Mouse (Mus musculus) hindbrain, embryonic 15.5 days (tissue): ENCODE results near the gene Fermt2. TPM values are rescaled to one million over a fixed set of nuclear protein-coding genes. Genes with fewer than 3 reads are reported as not detected.
"Not testable (repeated sequence)": the region's sequence is repeated elsewhere in the genome, so short reads cannot be mapped to it uniquely, and the experiment has no call there.

Experiments
- ATAC-seq: fragments of 200-750 bp; cut with Nextera tagmentation; 2 replicates; pipeline ENCODE4 v1.8.0; 2017; ENCODE audit warnings: low read depth, moderate number of reproducible peaks, moderate TSS enrichment; ENCODE audit not compliant: low FRiP score
- H3K27ac ChIP-seq: fragments of 300-500 bp; sonication (generic); replicated peaks from 2 replicates; pipeline ENCODE4 v1.5.1; 2015; ENCODE audit warnings: mild to moderate bottlenecking, inconsistent platforms
- H3K27me3 ChIP-seq: fragments of 300-500 bp; sonication (generic); 2 replicates; pipeline ENCODE4 v1.6.1; 2015; ENCODE audit warnings: control low read depth, inconsistent platforms
- H3K36me3 ChIP-seq: fragments of 300-500 bp; sonication (generic); 2 replicates; pipeline ENCODE4 v1.6.1; 2015; ENCODE audit warnings: control low read depth, inconsistent platforms
- H3K4me1 ChIP-seq: fragments of 300-500 bp; sonication (generic); replicated peaks from 2 replicates; pipeline ENCODE4 v1.6.1; 2015; ENCODE audit warnings: control low read depth, inconsistent platforms
- H3K4me2 ChIP-seq: fragments of 300-500 bp; sonication (generic); 2 replicates; pipeline ENCODE4 v1.6.1; 2015; ENCODE audit warnings: moderate library complexity, mild to moderate bottlenecking, inconsistent platforms
- H3K4me3 ChIP-seq: fragments of 300-500 bp; sonication (generic); 2 replicates; pipeline ENCODE4 v1.5.1; 2015; ENCODE audit warnings: mild to moderate bottlenecking, inconsistent platforms
- H3K9ac ChIP-seq: fragments of 300-500 bp; sonication (generic); 2 replicates; pipeline ENCODE4 v1.6.1; 2015; ENCODE audit warnings: inconsistent platforms
- H3K9me3 ChIP-seq: fragments of 300-500 bp; sonication (generic); 2 replicates; pipeline ENCODE4 v1.6.1; 2016; ENCODE audit warnings: control low read depth, inconsistent platforms
- WGBS: fragments of 180-500 bp; shearing (Covaris S2); methylation state at CpG from one replicate; pipeline ENCODE4 v1.1.7; 2015; 5-methylcytosine and 5-hydroxymethylcytosine counted together
- polyA plus RNA-seq: library from polyadenylated mRNA; unstranded; fragments of >200 nt; fragmentation: Nextera tagmentation; extraction: Ambion mirVana; gene quantifications from 2 replicates; pipeline ENCODE4 v1.2.1, GENCODE M21; 2015

Gene Fermt2
- polyA plus RNA-seq, 1 experiment from 2014 or later, result 62.3 TPM

DNA sequence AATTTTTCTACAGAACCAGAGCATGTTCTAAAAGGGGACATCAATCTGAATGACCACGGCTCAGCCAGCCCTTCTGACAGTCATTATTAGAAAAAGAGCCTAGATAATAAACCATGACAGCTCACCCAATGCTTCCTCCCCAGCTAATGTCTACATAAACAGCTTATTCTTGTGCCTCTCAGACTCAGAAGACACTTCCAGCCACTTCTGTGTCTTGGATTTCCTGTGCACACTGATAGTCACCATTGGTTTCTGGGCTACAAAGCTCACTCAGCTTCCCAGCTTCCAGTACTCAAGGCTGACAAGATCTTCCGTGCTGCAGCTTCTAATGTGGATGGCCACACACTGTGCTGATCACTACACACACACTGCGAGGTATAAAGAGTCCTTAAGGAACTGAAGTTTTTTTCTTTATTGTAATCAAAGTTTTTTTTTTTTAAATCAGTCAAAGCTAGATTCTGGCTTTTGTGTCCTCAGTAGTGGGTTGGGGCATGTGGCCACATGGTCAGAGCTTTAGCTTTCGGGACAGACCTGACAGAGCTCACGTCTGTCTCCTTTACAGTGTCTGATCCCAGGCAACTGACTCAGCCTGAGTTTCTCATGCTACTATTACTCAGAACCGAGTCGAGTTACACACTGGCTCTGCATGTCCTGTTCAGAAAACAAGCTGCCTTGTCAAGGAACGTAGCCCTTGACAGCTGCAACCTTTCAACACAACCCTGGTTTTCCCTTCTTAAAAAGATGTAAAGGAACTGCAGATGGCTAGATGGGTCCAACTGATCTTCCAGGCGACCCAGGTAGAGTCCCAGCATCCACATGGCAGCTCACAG lies 50.7 kb downstream of the Fermt2 start:
- H3K9ac ChIP-seq, result no peak overlapping the region
- peaks cover 26% of the 10 kb centered on the region for H3K36me3 ChIP-seq
- 57% methylated on average over 9 of the region's 9 CpGs for WGBS
- ATAC-seq, result no peak
- H3K9me3 ChIP-seq, result no peaks in the 10 kb centered on the region
- no peak overlapping the region for H3K4me2 ChIP-seq
- H3K4me1 ChIP-seq, result no peaks in the 10 kb centered on the region; the same call in 1 of the 2 replicates
- no peak overlapping the region for H3K4me3 ChIP-seq
- 0 out of 2 replicates have a peak overlapping the region, but pooled peaks have one; percentile 11 for H3K27ac ChIP-seq
- no peaks in the 10 kb centered on the region for H3K27me3 ChIP-seq

DNA sequence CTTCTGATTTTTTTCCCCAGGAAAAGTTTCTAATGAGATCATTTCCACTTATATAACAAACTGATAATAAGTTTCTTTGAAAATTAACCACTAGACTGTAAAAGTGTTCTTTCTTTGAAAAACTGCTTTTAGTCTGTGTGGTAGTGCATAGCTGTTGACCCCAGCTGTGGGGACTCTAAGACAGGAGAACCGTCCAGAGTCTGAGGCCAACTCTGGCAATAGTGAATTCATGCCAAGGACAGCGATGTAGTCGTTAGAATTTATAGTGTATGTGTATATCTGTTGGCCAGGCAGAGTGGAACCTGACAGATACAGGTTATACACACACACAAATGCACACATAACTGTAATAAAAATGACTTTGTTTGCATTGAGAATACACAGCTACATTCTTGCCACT lies 51.4 kb downstream of the Fermt2 start:
- 65% methylated on average over 3 of the region's 3 CpGs for WGBS
- Histone ChIP-seq H3K4me2 (no peak overlapping the region), H3K4me3 (no peak overlapping the region), H3K27me3 (no peaks in the 10 kb centered on the region), H3K27ac (no peak overlapping the region), H3K4me1 (no peaks in the 10 kb centered on the region; the same call in 1 of the 2 replicates), H3K9me3 (no peaks in the 10 kb centered on the region), H3K9ac (no peak overlapping the region), H3K36me3 (peaks cover 28% of the 10 kb centered on the region)
- ATAC-seq, result no peak

- Histone ChIP-seq H3K4me3 (no peak overlapping the region), H3K36me3 (peaks cover 31% of the 10 kb centered on the region), H3K9me3 (no peaks in the 10 kb centered on the region), H3K4me1 (no peaks in the 10 kb centered on the region; the same call in 1 of the 2 replicates), H3K9ac (no peak overlapping the region), H3K27me3 (no peaks in the 10 kb centered on the region), H3K4me2 (no peak overlapping the region), H3K27ac (no peak overlapping the region)
- WGBS, result 56% methylated on average over 8 of the region's 8 CpGs
- no peak for ATAC-seq
Measured at GRCm38 (mm10) chr14:45477651-45478050, 52.3 kb downstream of the Fermt2 start.

DNA sequence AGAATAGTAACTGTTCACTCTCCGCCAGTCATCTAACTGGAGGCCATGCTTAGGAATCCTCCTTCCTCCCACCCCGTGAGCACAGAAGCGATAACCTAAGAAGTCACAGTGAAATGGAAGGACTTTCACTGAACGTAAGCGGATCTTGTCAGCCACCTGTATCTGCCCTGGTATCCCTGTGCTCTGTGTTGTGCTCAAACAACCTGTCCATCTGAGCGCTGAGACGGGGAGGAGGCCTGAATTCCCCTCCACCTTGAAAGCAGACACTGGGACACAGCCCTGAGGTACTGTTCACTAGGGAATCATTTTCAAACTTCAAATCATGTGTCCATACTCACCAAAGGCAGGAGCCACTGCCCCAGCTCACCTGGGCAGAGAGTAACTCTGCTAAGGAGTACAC lies 52.9 kb downstream of the Fermt2 start:
- H3K9ac ChIP-seq, result no peak overlapping the region
- H3K4me1 ChIP-seq, result no peaks in the 10 kb centered on the region; the same call in 1 of the 2 replicates
- WGBS, result 92% methylated on average over 7 of the region's 7 CpGs
- H3K36me3 ChIP-seq, result peaks cover 32% of the 10 kb centered on the region
- no peak overlapping the region for H3K4me3 ChIP-seq
- H3K27me3 ChIP-seq, result no peaks in the 10 kb centered on the region
- ATAC-seq, result no peak
- no peak overlapping the region for H3K27ac ChIP-seq
- H3K9me3 ChIP-seq, result no peaks in the 10 kb centered on the region
- H3K4me2 ChIP-seq, result no peak overlapping the region

DNA sequence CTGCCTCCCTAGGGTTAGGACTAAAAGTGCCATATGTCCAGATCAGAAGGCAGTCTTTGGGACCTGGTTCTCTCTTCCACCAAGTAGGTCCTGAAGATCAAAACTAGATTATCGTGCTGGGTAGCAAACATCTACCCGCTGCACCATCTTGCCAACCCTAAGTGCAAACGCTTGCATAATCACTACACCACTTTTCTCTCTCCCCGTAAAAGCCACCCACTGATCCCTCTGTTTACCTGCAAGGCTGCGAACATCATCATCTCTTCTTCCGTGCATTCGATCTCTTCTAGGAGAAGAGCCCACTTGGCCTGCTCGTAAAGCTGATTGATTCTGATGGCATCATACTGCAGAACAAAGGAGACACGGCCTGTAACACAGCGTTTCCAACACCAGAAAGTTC lies 57.4 kb downstream of the Fermt2 start:
- Histone ChIP-seq H3K36me3 (peaks cover 25% of the 10 kb centered on the region), H3K27ac (no peak overlapping the region), H3K4me3 (no peak overlapping the region), H3K4me1 (no peaks in the 10 kb centered on the region), H3K4me2 (no peak overlapping the region), H3K9ac (no peak overlapping the region), H3K27me3 (no peaks in the 10 kb centered on the region), H3K9me3 (no peaks in the 10 kb centered on the region)
- 96% methylated on average over 10 of the region's 10 CpGs for WGBS
- ATAC-seq, result no peak

GRCm38 (mm10) chr14:45469446-45469845 lies 60.5 kb downstream of the Fermt2 start:
- Histone ChIP-seq H3K4me3 (no peak overlapping the region), H3K27ac (no peak overlapping the region), H3K27me3 (no peaks in the 10 kb centered on the region), H3K36me3 (peaks cover 38% of the 10 kb centered on the region), H3K4me2 (no peak overlapping the region), H3K9ac (no peak overlapping the region), H3K4me1 (no peaks in the 10 kb centered on the region), H3K9me3 (no peaks in the 10 kb centered on the region)
- 94% methylated on average over 8 of the region's 8 CpGs for WGBS
- ATAC-seq, result no peak

DNA sequence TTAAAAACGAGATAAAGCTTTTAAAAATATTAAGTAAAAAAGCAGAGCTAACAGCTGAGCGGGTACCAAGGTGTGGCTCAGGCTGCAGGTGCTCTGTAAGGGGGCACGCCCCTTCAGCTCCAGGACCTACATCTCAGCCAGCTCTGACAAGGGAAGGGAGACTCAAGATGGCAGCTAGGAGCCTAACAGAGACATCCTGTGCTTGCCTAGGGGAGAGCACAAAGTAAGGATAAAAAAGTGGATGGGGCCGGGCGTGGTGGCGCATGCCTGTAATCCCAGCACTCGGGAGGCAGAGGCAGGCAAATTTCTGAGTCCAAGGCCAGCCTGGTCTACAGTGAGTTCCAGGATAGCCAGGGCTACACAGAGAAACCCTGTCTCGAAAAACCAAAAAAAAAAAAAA lies 63.5 kb downstream of the Fermt2 start:
- Histone ChIP-seq H3K36me3 (peaks cover 35% of the 10 kb centered on the region), H3K4me1 (peaks cover 25% of the 10 kb centered on the region)
- H3K9ac ChIP-seq, H3K4me3 ChIP-seq, H3K9me3 ChIP-seq, H3K4me2 ChIP-seq, ATAC-seq, H3K27ac ChIP-seq, H3K27me3 ChIP-seq: not testable (repeated sequence)
- WGBS, result 97% methylated on average over 8 of the region's 8 CpGs

DNA sequence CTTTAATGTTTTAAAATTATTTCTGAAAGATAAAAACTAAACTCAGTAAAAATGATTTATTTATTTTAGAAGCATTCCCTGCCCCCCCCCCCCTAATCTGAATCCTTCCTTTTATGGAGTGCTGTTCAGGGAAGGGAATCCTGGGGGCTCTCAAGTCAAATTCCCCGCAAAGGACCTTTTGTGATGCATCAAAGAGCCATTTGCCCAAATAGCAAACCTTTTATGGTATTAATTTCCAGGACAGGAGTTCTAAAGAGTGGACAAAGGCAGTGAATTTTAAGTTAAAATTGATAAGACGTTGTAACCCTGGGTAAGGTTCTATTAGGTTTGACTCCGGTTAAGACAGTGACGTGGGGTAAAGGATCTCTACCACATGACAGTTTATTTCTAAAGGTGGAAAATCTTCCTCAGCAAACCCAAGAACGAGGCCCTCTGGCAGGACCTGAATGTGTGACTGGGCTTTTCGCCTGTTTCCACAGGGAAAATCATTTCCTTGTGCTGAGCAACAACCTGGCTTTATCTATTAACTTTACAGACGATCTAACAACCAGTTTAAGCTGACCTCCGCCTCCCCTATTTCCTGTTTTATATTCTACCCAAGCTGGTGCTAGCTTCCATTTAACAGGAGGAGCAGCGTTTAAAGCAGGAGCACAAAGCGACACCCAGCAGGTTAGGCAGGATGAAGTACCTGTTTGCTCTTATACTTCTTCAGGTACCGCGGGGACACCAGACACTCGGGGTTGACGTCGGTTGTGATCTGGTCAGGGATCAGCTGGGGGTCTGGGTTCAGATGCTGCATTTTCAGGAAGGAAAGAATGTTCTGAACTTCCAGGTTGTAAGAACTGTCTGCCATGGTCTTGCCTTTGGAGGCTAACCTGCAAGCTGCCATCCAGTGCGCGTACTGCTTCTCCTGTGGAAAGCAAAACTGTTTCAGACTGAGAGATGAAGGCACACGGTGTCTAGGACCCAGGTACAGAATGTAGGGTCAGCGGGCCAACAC lies 65.6 kb downstream of the Fermt2 start:
- Histone ChIP-seq H3K36me3 (peaks cover 40% of the 10 kb centered on the region), H3K9me3 (no peaks in the 10 kb centered on the region), H3K4me3 (no peak overlapping the region), H3K27me3 (no peaks in the 10 kb centered on the region), H3K27ac (no peak overlapping the region), H3K9ac (no peak overlapping the region), H3K4me1 (peaks cover 25% of the 10 kb centered on the region), H3K4me2 (no peak overlapping the region)
- WGBS, result 68% methylated on average over 19 of the region's 19 CpGs
- ATAC-seq, result no peak

DNA sequence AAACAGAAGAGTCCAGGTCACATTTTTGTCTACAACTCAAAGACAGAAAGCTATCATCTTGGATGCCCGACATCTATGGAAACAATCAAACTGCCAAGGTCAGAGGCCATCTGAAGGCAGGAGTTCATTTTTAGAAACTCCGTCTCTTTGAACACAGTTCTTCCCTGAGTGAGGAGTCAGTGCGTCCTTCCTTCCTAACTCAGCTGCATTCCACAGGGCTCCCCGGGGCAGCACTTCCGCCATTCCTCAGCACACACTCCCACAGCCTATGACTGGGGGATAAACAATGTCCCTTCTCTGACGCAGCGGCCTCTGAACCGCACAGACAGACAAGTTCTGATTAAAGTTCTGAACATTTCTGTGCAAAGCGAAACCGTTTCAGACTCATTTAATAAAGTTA lies 66.3 kb downstream of the Fermt2 start:
- 18% methylated on average over 10 of the region's 10 CpGs for WGBS

DNA sequence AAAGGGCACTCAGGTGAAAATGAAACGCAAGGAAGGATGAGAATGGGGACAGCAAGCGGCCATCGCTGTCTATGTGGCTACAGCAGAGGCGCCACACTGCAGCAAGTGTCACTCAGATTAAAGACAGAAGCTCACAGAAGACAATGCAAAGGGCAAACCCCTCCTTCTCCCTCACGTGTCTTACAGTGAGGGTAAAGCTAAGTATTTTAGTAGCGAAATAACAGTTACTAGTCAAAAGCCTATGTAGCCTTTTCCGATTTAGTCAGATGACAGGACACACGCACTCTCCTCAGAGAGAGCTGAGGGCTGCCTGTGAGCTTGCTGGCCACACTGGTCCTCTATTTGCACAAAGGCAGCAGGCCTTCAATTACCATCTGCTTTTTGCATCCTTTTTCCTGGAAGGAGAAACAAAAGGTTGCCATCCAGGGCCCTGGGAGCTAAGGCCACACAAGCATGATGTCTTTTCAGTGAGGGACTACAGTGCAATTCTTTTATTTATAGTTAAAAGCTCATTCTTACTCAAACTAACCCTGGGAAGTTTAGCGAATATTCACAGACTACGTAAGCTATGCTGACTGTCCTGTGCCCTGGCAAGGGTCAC lies 66.9 kb downstream of the Fermt2 start:
- no peaks in the 10 kb centered on the region for H3K27me3 ChIP-seq
- no peaks in the 10 kb centered on the region for H3K9me3 ChIP-seq
- H3K4me1 ChIP-seq, result peaks cover 25% of the 10 kb centered on the region
- H3K4me3 ChIP-seq, result no peak overlapping the region
- no peak overlapping the region for H3K4me2 ChIP-seq
- peak overlapping the region; percentile 11; the same call in 1 of the 2 replicates for H3K9ac ChIP-seq
- WGBS, result 18% methylated on average over 10 of the region's 10 CpGs
- peak overlapping the region; percentile 78 for H3K27ac ChIP-seq
- peaks cover 35% of the 10 kb centered on the region for H3K36me3 ChIP-seq
- peak; percentile 47; the same call in 1 of the 2 replicates for ATAC-seq

More for the DNA sequence above, 66.3 kb downstream of the Fermt2 start:
- ATAC-seq, result no peak
- H3K9me3 ChIP-seq, result no peaks in the 10 kb centered on the region
- no peak overlapping the region for H3K4me2 ChIP-seq
- H3K9ac ChIP-seq, result no peak overlapping the region
- no peak overlapping the region for H3K4me3 ChIP-seq
- peaks cover 35% of the 10 kb centered on the region for H3K36me3 ChIP-seq
- H3K27ac ChIP-seq, result peak overlapping the region; percentile 78
- H3K27me3 ChIP-seq, result no peaks in the 10 kb centered on the region
- peaks cover 25% of the 10 kb centered on the region for H3K4me1 ChIP-seq

- Histone ChIP-seq H3K4me3 (no peak overlapping the region), H3K4me2 (no peak overlapping the region), H3K36me3 (peaks cover 35% of the 10 kb centered on the region), H3K9ac (peak overlapping the region; percentile 11; the same call in 1 of the 2 replicates), H3K9me3 (no peaks in the 10 kb centered on the region), H3K4me1 (peaks cover 25% of the 10 kb centered on the region), H3K27me3 (no peaks in the 10 kb centered on the region), H3K27ac (peak overlapping the region; percentile 78)
- 10% methylated on average over 6 of the region's 6 CpGs for WGBS
- ATAC-seq, result peak; percentile 87
Measured at GRCm38 (mm10) chr14:45462374-45462773, 67.5 kb downstream of the Fermt2 start.
